ENCODE assay signal across 15 mouse cellular contexts in the genomic region with DNA sequence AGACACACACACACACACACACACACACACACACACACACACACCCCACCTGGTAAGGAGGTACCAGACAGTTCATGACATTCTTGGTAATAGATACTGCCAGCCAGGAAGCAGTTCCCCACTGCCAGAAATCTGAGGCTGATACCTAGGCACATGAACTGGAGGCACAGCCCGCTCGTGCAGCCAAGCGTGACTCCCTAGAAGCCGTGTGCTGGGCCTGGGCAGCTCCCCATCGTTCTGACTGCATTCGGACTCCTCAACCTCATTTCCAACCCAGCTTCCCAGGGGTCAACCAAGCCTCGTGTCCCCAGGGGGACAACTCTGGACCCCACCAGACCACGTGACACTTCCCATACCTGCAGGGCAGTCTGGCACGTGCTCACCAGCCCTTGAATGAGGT.
"Had no signal": no experiment of that assay in that cellular context is flagged by ENCODE, and none has a peak within 500 bp of the region (broad histone marks: within the 10 kb centered on the region; RNA-seq: fewer than 3 reads in every experiment).

No protein-coding gene starts in this region.

- H3K4me3 ChIP-seq: intestine, embryonic 15.5 days; left cerebral cortex, adult 2 months; liver, embryonic 13.5 days; stomach, embryonic 15.5 days had no signal

- DNase-seq: kidney, adult 9 months; layer of hippocampus, postnatal 36 days; liver, embryonic 13.5 days; lung, adult 2 months; lung, postnatal 14 days; lung, postnatal 4 days; midbrain, embryonic 14.5 days; retina, postnatal 1 day; right cerebral cortex, postnatal 25 days; spleen, adult 18-20 months; thymus, postnatal 25 days had no signal

- H3K27ac ChIP-seq: intestine, embryonic 15.5 days; left cerebral cortex, adult 2 months; liver, embryonic 13.5 days; stomach, embryonic 15.5 days had no signal

- H3K4me1 ChIP-seq: intestine, embryonic 15.5 days; liver, embryonic 13.5 days; stomach, embryonic 15.5 days had no signal

- H3K27me3 ChIP-seq: intestine, embryonic 15.5 days; liver, embryonic 13.5 days; stomach, embryonic 15.5 days had no signal

- H3K9ac ChIP-seq: intestine, embryonic 15.5 days; liver, embryonic 13.5 days; stomach, embryonic 15.5 days had no signal

- ATAC-seq: intestine, embryonic 15.5 days had no signal

- H3K9me3 ChIP-seq: intestine, embryonic 15.5 days; liver, embryonic 13.5 days; stomach, embryonic 15.5 days had no signal

- H3K4me2 ChIP-seq: intestine, embryonic 15.5 days; liver, embryonic 13.5 days; midbrain, embryonic 11.5 days; stomach, embryonic 15.5 days had no signal
